Mouse (Mus musculus): Measurements from ENCODE around the gene Mrpl42.

DNA sequence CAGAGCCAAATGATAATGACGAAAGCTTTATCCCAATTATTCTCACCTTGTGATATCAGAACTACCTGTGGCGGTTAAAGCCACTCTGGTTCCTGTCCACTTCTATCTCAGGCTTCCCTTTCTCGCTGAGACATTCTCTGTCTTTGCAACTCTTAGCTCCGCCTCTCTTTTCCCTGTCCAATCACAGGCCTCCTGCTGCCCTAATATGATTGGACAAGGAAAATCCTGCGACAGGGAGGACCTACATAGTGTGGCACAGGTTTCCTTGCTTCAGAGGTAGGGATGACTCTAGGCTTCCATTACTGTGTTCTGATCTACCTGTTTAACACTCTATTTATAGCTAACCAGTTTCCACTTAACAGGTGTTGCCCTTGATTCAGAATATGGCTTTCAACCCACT is 48.5 kb downstream of the Mrpl42 start:
- TF ChIP-seq POU5F1 (IDR thresholded peaks at IDR 0.05; ENCODE audit: borderline replicate concordance, low read length): no peak
- no peak for TF ChIP-seq NANOG (IDR thresholded peaks at IDR 0.05; ENCODE audit: borderline replicate concordance, low read length)
- no peak for TF ChIP-seq CTCF (conservative IDR thresholded peaks at IDR 0.05; ENCODE audit: low read length)

All from E14TG2a.4 (cell line).